Mouse (Mus musculus): ENCODE measurements around the gene Hdhd3. TPM values are rescaled to one million over a fixed set of nuclear protein-coding genes. Genes with fewer than 3 reads are reported as not detected.

The Hdhd3 gene
- polyA plus RNA-seq, 1 experiment from 2014 or later: 125 TPM

GRCm38 (mm10) chr4:62468158-62468557 is 35.1 kb downstream of the Hdhd3 start:
- H3K9ac ChIP-seq (ENCODE audit: low read depth, low read length): no peak overlapping the region
- H3K27ac ChIP-seq (ENCODE audit: low read depth, low read length): no peak overlapping the region
- peak; percentile 50 for TF ChIP-seq CTCF (IDR thresholded peaks at IDR 0.05; ENCODE audit: low read depth)
- H3K9me3 ChIP-seq (ENCODE audit: control insufficient read depth): no peaks in the 10 kb centered on the region
- H3K27me3 ChIP-seq (replicated peaks; ENCODE audit: control insufficient read depth, insufficient read depth, low read length): no peaks in the 10 kb centered on the region
- no peak overlapping the region for H3K4me2 ChIP-seq (replicated peaks; ENCODE audit: low read depth)
- H3K4me3 ChIP-seq (ENCODE audit: low read depth, low read length): no peak overlapping the region
- H3K4me1 ChIP-seq (replicated peaks; ENCODE audit: control insufficient read depth, insufficient read depth, low read length): 0 out of 2 replicates have a peak, but pooled peaks cover 2% of the 10 kb centered on the region
- 90% methylated on average over 1 of the region's 1 CpGs for WGBS
- H3K36me3 ChIP-seq (ENCODE audit: control insufficient read depth, insufficient read depth): no peaks in the 10 kb centered on the region
- no peak for ATAC-seq

- Histone ChIP-seq H3K4me2 (replicated peaks; ENCODE audit: low read depth) (no peak overlapping the region), H3K36me3 (ENCODE audit: control insufficient read depth, insufficient read depth) (no peaks in the 10 kb centered on the region; the same call in 1 of the 2 replicates), H3K4me1 (replicated peaks; ENCODE audit: control insufficient read depth, insufficient read depth, low read length) (0 out of 2 replicates have a peak, but pooled peaks cover 4% of the 10 kb centered on the region), H3K27me3 (replicated peaks; ENCODE audit: control insufficient read depth, insufficient read depth, low read length) (no peaks in the 10 kb centered on the region), H3K27ac (ENCODE audit: low read depth, low read length) (no peak overlapping the region; the same call in 1 of the 2 replicates), H3K9ac (ENCODE audit: low read depth, low read length) (no peak overlapping the region), H3K9me3 (ENCODE audit: control insufficient read depth) (no peaks in the 10 kb centered on the region), H3K4me3 (ENCODE audit: low read depth, low read length) (no peak overlapping the region)
- TF ChIP-seq CTCF (IDR thresholded peaks at IDR 0.05; ENCODE audit: low read depth): no peak
- peak; percentile 71 for ATAC-seq
- WGBS: 37% methylated on average over 2 of the region's 2 CpGs
These were observed 40.1 kb downstream of the Hdhd3 start for GRCm38 (mm10) chr4:62463124-62463523.

DNA sequence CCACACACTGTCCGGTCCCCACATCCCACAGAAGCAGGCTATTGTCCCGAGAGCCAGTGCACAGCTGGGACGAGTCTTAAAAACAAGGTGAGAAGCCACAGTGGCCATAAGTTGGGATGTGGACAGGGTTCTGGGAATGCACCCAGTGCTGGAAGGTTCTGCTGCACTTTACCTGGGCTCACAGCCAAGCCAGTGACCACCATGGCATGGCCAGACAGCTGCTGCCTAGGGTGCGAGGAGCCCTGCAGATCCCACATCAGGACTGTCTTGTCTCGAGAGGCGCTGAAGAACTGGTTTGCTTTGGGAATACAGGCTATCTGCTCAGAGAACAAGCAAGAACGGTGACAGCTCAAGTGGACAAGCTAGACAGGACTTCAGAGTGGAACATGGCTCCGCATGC is 42.9 kb downstream of the Hdhd3 start:
- H3K27ac ChIP-seq (ENCODE audit: low read depth, low read length): no peak overlapping the region
- no peak overlapping the region for H3K4me2 ChIP-seq (replicated peaks; ENCODE audit: low read depth)
- TF ChIP-seq CTCF (IDR thresholded peaks at IDR 0.05; ENCODE audit: low read depth): no peak
- H3K27me3 ChIP-seq (replicated peaks; ENCODE audit: control insufficient read depth, insufficient read depth, low read length): no peaks in the 10 kb centered on the region
- H3K4me3 ChIP-seq (ENCODE audit: low read depth, low read length): no peak overlapping the region
- ATAC-seq: no peak
- H3K36me3 ChIP-seq (ENCODE audit: control insufficient read depth, insufficient read depth): no peaks in the 10 kb centered on the region; the same call in 1 of the 2 replicates
- H3K9me3 ChIP-seq (ENCODE audit: control insufficient read depth): no peaks in the 10 kb centered on the region
- H3K9ac ChIP-seq (ENCODE audit: low read depth, low read length): no peak overlapping the region
- H3K4me1 ChIP-seq (replicated peaks; ENCODE audit: control insufficient read depth, insufficient read depth, low read length): 0 out of 2 replicates have a peak, but pooled peaks cover 4% of the 10 kb centered on the region
- WGBS: 92% methylated on average over 8 of the region's 8 CpGs

GRCm38 (mm10) chr4:62459081-62459480 is 44.2 kb downstream of the Hdhd3 start:
- no peak overlapping the region for H3K27ac ChIP-seq (ENCODE audit: low read depth, low read length)
- no peaks in the 10 kb centered on the region for H3K9me3 ChIP-seq (ENCODE audit: control insufficient read depth)
- peak; percentile 20; the same call in 1 of the 2 replicates for ATAC-seq
- H3K4me3 ChIP-seq (ENCODE audit: low read depth, low read length): no peak overlapping the region
- 50% methylated on average over 3 of the region's 3 CpGs for WGBS
- H3K36me3 ChIP-seq (ENCODE audit: control insufficient read depth, insufficient read depth): no peaks in the 10 kb centered on the region; the same call in 1 of the 2 replicates
- TF ChIP-seq CTCF (IDR thresholded peaks at IDR 0.05; ENCODE audit: low read depth): no peak
- H3K27me3 ChIP-seq (replicated peaks; ENCODE audit: control insufficient read depth, insufficient read depth, low read length): no peaks in the 10 kb centered on the region
- no peak overlapping the region for H3K4me2 ChIP-seq (replicated peaks; ENCODE audit: low read depth)
- H3K4me1 ChIP-seq (replicated peaks; ENCODE audit: control insufficient read depth, insufficient read depth, low read length): 0 out of 2 replicates have a peak, but pooled peaks cover 4% of the 10 kb centered on the region
- H3K9ac ChIP-seq (ENCODE audit: low read depth, low read length): no peak overlapping the region

GRCm38 (mm10) chr4:62454995-62455394 is 48.3 kb downstream of the Hdhd3 start:
- Histone ChIP-seq H3K27ac (ENCODE audit: low read depth, low read length) (no peak overlapping the region), H3K36me3 (ENCODE audit: control insufficient read depth, insufficient read depth) (no peaks in the 10 kb centered on the region; the same call in 1 of the 2 replicates), H3K4me1 (replicated peaks; ENCODE audit: control insufficient read depth, insufficient read depth, low read length) (no peaks in the 10 kb centered on the region), H3K4me2 (replicated peaks; ENCODE audit: low read depth) (no peak overlapping the region), H3K4me3 (ENCODE audit: low read depth, low read length) (no peak overlapping the region), H3K9me3 (ENCODE audit: control insufficient read depth) (no peaks in the 10 kb centered on the region), H3K9ac (ENCODE audit: low read depth, low read length) (no peak overlapping the region), H3K27me3 (replicated peaks; ENCODE audit: control insufficient read depth, insufficient read depth, low read length) (no peaks in the 10 kb centered on the region)
- WGBS: 54% methylated on average over 5 of the region's 5 CpGs
- peak; percentile 59; the same call in 1 of the 2 replicates for ATAC-seq
- TF ChIP-seq CTCF (IDR thresholded peaks at IDR 0.05; ENCODE audit: low read depth): peak; percentile 74

Other genes starting within 250 kb of the Hdhd3 start
- 16.1 and 17.8 TPM in 2 replicates for gene Slc31a2, start 240.9 kb downstream of the Hdhd3 start, polyA plus RNA-seq (2015; fragmentation: Nextera tagmentation; extraction: Ambion mirVana)
- gene Fkbp15, start 142.9 kb downstream of the Hdhd3 start, polyA plus RNA-seq (2015; fragmentation: Nextera tagmentation; extraction: Ambion mirVana): 16.9 and 18.3 TPM in 2 replicates
- 133 and 150 TPM in 2 replicates for gene Slc31a1, start 142.7 kb downstream of the Hdhd3 start, polyA plus RNA-seq (2015; fragmentation: Nextera tagmentation; extraction: Ambion mirVana)
- gene Cdc26, start 94.8 kb downstream of the Hdhd3 start, polyA plus RNA-seq (2015; fragmentation: Nextera tagmentation; extraction: Ambion mirVana): 72.5 and 73.7 TPM in 2 replicates
- 6.9 and 8.0 TPM in 2 replicates for gene Prpf4, start 94.7 kb downstream of the Hdhd3 start, polyA plus RNA-seq (2015; fragmentation: Nextera tagmentation; extraction: Ambion mirVana)
- 0.14 and 0.35 TPM in 2 replicates for gene Rnf183, start 68.2 kb downstream of the Hdhd3 start, polyA plus RNA-seq (2015; fragmentation: Nextera tagmentation; extraction: Ambion mirVana)
- gene Wdr31, start 32.6 kb downstream of the Hdhd3 start, polyA plus RNA-seq (2015; fragmentation: Nextera tagmentation; extraction: Ambion mirVana): 1.6 and 1.8 TPM in 2 replicates
- gene Bspry, start 23.4 kb downstream of the Hdhd3 start, polyA plus RNA-seq (2015; fragmentation: Nextera tagmentation; extraction: Ambion mirVana): 14.7 and 20.5 TPM in 2 replicates
- 156 and 168 TPM in 2 replicates for gene Alad, start 16.5 kb upstream of the Hdhd3 start, polyA plus RNA-seq (2015; fragmentation: Nextera tagmentation; extraction: Ambion mirVana)
- gene Pole3, start 21.6 kb upstream of the Hdhd3 start, polyA plus RNA-seq (2015; fragmentation: Nextera tagmentation; extraction: Ambion mirVana): 38.0 TPM in 2 replicates
- 0.27 TPM in 1 of 2 replicates, not detected in the other for gene 4933430I17Rik, start 21.9 kb upstream of the Hdhd3 start, polyA plus RNA-seq (2015; fragmentation: Nextera tagmentation; extraction: Ambion mirVana)
- 30.1 and 30.8 TPM in 2 replicates for gene Rgs3, start 56.4 kb upstream of the Hdhd3 start, polyA plus RNA-seq (2015; fragmentation: Nextera tagmentation; extraction: Ambion mirVana)